Mouse (Mus musculus) hindbrain, embryonic 12.5 days (tissue): Measurements from ENCODE around the gene Crxos. TPM values are rescaled to one million over a fixed set of nuclear protein-coding genes. Genes with fewer than 3 reads are reported as not detected.

Experiments used
- ATAC-seq: fragments of 200-750 bp; cut with Nextera tagmentation; 2 replicates; pipeline ENCODE4 v1.8.0; 2017; ENCODE audit warnings: moderate TSS enrichment; ENCODE audit not compliant: low FRiP score
- H3K27ac ChIP-seq: fragments of 300-500 bp; sonication (generic); 2 replicates; pipeline ENCODE4 v1.5.1; 2016; ENCODE audit warnings: mild to moderate bottlenecking
- H3K27me3 ChIP-seq: fragments of 300-500 bp; sonication (generic); 2 replicates; pipeline ENCODE4 v1.6.1; 2016; ENCODE audit warnings: mild to moderate bottlenecking
- H3K36me3 ChIP-seq: fragments of 300-500 bp; sonication (generic); 2 replicates; pipeline ENCODE4 v1.6.1; 2016; ENCODE audit warnings: mild to moderate bottlenecking
- H3K4me1 ChIP-seq: fragments of 300-500 bp; sonication (generic); 2 replicates; pipeline ENCODE4 v1.6.1; 2016
- H3K4me2 ChIP-seq: fragments of 300-500 bp; sonication (generic); replicated peaks from 2 replicates; pipeline ENCODE4 v1.6.1; 2016; ENCODE audit warnings: mild to moderate bottlenecking
- H3K4me3 ChIP-seq: fragments of 300-500 bp; sonication (generic); 2 replicates; pipeline ENCODE4 v1.5.1; 2016; ENCODE audit warnings: mild to moderate bottlenecking
- H3K9ac ChIP-seq: fragments of 300-500 bp; sonication (generic); 2 replicates; pipeline ENCODE4 v1.6.1; 2016; ENCODE audit warnings: mild to moderate bottlenecking, moderate library complexity
- H3K9me3 ChIP-seq: fragments of 300-500 bp; sonication (generic); replicated peaks from 2 replicates; pipeline ENCODE4 v1.6.1; 2016; ENCODE audit warnings: mild to moderate bottlenecking
- WGBS: fragments of 180-500 bp; shearing (Covaris S2); methylation state at CpG from one replicate; pipeline ENCODE4 v1.1.7; 2016; 5-methylcytosine and 5-hydroxymethylcytosine counted together
- polyA plus RNA-seq: library from polyadenylated mRNA; unstranded; fragments of >200 nt; fragmentation: Nextera tagmentation; extraction: Ambion mirVana; gene quantifications from 2 replicates; pipeline ENCODE4 v1.2.1, GENCODE M21; 2016

Gene Crxos
- not detected in 2 replicates for polyA plus RNA-seq

GRCm38 (mm10) chr7:15882317-15882716 is at the start of gene Crxos:
Gene Crxos, plus strand, starts transcription at chr7:15882617.
- H3K9me3 ChIP-seq, result no peaks in the 10 kb centered on the region; the same call in 1 of the 2 replicates
- no peaks in the 10 kb centered on the region for H3K27me3 ChIP-seq
- H3K27ac ChIP-seq, result no peak within 1 kb of the TSS
- ATAC-seq, result no peak
- H3K36me3 ChIP-seq, result no peaks in the 10 kb centered on the region
- no peak within 1 kb of the TSS for H3K9ac ChIP-seq
- H3K4me1 ChIP-seq, result no peaks in the 10 kb centered on the region
- H3K4me3 ChIP-seq, result no peak within 1 kb of the TSS
- no peak within 1 kb of the TSS for H3K4me2 ChIP-seq
- 84% methylated on average over 2 of the region's 2 CpGs for WGBS

- Histone ChIP-seq H3K4me1 (no peaks in the 10 kb centered on the region), H3K4me2 (no peak within 1 kb of the TSS), H3K4me3 (no peak within 1 kb of the TSS), H3K36me3 (no peaks in the 10 kb centered on the region), H3K9me3 (peaks cover 37% of the 10 kb centered on the region), H3K27ac (no peak within 1 kb of the TSS), H3K27me3 (no peaks in the 10 kb centered on the region), H3K9ac (no peak within 1 kb of the TSS)
- no peak for ATAC-seq
- 88% methylated on average over 3 of the region's 3 CpGs for WGBS
These were observed 42.8 kb upstream of the Crxos start, which contains the start of gene Obox6 for GRCm38 (mm10) chr7:15839578-15839977. Gene Obox6, minus strand, starts transcription at chr7:15839678.

GRCm38 (mm10) chr7:15859657-15860056 is 22.8 kb upstream of the Crxos start:
- H3K4me2 ChIP-seq, result no peak overlapping the region
- no peaks in the 10 kb centered on the region for H3K4me1 ChIP-seq
- H3K27ac ChIP-seq, result no peak overlapping the region
- no peaks in the 10 kb centered on the region for H3K27me3 ChIP-seq
- H3K9me3 ChIP-seq, result no peaks in the 10 kb centered on the region
- 43% methylated on average over 2 of the region's 2 CpGs for WGBS
- H3K4me3 ChIP-seq, result no peak overlapping the region
- no peaks in the 10 kb centered on the region for H3K36me3 ChIP-seq
- ATAC-seq, result no peak
- no peak overlapping the region for H3K9ac ChIP-seq

- H3K36me3 ChIP-seq, result no peaks in the 10 kb centered on the region
- H3K4me1 ChIP-seq, result no peaks in the 10 kb centered on the region
- no peak overlapping the region for H3K27ac ChIP-seq
- H3K9me3 ChIP-seq, result no peaks in the 10 kb centered on the region
- no peak overlapping the region for H3K9ac ChIP-seq
- no peak overlapping the region for H3K4me2 ChIP-seq
- no peak overlapping the region for H3K4me3 ChIP-seq
- no peaks in the 10 kb centered on the region for H3K27me3 ChIP-seq
- WGBS, result 81% methylated on average over 4 of the region's 4 CpGs
- ATAC-seq, result no peak
These were observed 18.3 kb upstream of the Crxos start for GRCm38 (mm10) chr7:15864104-15864503.

- H3K4me1 ChIP-seq, result no peaks in the 10 kb centered on the region
- no peak for ATAC-seq
- no peak within 1 kb of the TSS for H3K4me2 ChIP-seq
- no peak within 1 kb of the TSS for H3K27ac ChIP-seq
- H3K9me3 ChIP-seq, result no peaks in the 10 kb centered on the region; the same call in 1 of the 2 replicates
- H3K9ac ChIP-seq, result no peak within 1 kb of the TSS
- 46% methylated on average over 4 of the region's 4 CpGs for WGBS
- H3K27me3 ChIP-seq, result no peaks in the 10 kb centered on the region
- no peaks in the 10 kb centered on the region for H3K36me3 ChIP-seq
- no peak within 1 kb of the TSS for H3K4me3 ChIP-seq
These were observed 2.7 kb upstream of the Crxos start, which contains the start of gene Crx for GRCm38 (mm10) chr7:15879756-15880155. Gene Crx, minus strand, starts transcription at chr7:15879968.

- Histone ChIP-seq H3K4me2 (no peak overlapping the region), H3K27me3 (no peaks in the 10 kb centered on the region), H3K36me3 (no peaks in the 10 kb centered on the region), H3K4me3 (no peak overlapping the region), H3K4me1 (no peaks in the 10 kb centered on the region), H3K9ac (no peak overlapping the region), H3K27ac (no peak overlapping the region), H3K9me3 (no peaks in the 10 kb centered on the region; the same call in 1 of the 2 replicates)
- ATAC-seq, result peak; percentile 71; the same call in 1 of the 2 replicates
- WGBS, result 14% methylated on average over 7 of the region's 7 CpGs
These were observed 1.0 kb upstream of the Crxos start for GRCm38 (mm10) chr7:15881388-15881787.

- no peak overlapping the region for H3K9ac ChIP-seq
- 74% methylated on average over 3 of the region's 3 CpGs for WGBS
- ATAC-seq, result no peak
These were observed 586 bp upstream of the Crxos start for GRCm38 (mm10) chr7:15881831-15882230.

GRCm38 (mm10) chr7:15884127-15884526 is 1.7 kb downstream of the Crxos start:
- H3K9ac ChIP-seq, result no peak overlapping the region
- no peak overlapping the region for H3K4me3 ChIP-seq
- no peaks in the 10 kb centered on the region for H3K36me3 ChIP-seq
- no peaks in the 10 kb centered on the region; the same call in 1 of the 2 replicates for H3K9me3 ChIP-seq
- H3K4me1 ChIP-seq, result no peaks in the 10 kb centered on the region
- H3K4me2 ChIP-seq, result no peak overlapping the region
- no peaks in the 10 kb centered on the region for H3K27me3 ChIP-seq
- H3K27ac ChIP-seq, result no peak overlapping the region
- WGBS, result 94% methylated on average over 2 of the region's 2 CpGs
- ATAC-seq, result no peak

More at GRCm38 (mm10) chr7:15881831-15882230, 586 bp upstream of the Crxos start:
- Histone ChIP-seq H3K4me1 (no peaks in the 10 kb centered on the region), H3K9me3 (no peaks in the 10 kb centered on the region; the same call in 1 of the 2 replicates), H3K36me3 (no peaks in the 10 kb centered on the region), H3K4me3 (no peak overlapping the region), H3K27me3 (no peaks in the 10 kb centered on the region), H3K27ac (no peak overlapping the region), H3K4me2 (no peak overlapping the region)

- Histone ChIP-seq H3K4me3 (no peak overlapping the region), H3K4me2 (no peak overlapping the region), H3K9me3 (no peaks in the 10 kb centered on the region), H3K27ac (no peak overlapping the region), H3K9ac (no peak overlapping the region), H3K27me3 (no peaks in the 10 kb centered on the region), H3K36me3 (no peaks in the 10 kb centered on the region), H3K4me1 (no peaks in the 10 kb centered on the region)
- WGBS, result 73% methylated on average over 1 of the region's 1 CpGs
- no peak for ATAC-seq
These were observed 11.8 kb downstream of the Crxos start for GRCm38 (mm10) chr7:15894251-15894650.

- WGBS, result 79% methylated on average over 9 of the region's 9 CpGs
- Histone ChIP-seq H3K27me3 (no peaks in the 10 kb centered on the region), H3K27ac (no peak overlapping the region), H3K4me1 (no peaks in the 10 kb centered on the region), H3K9me3 (no peaks in the 10 kb centered on the region), H3K4me3 (no peak overlapping the region), H3K36me3 (no peaks in the 10 kb centered on the region), H3K4me2 (no peak overlapping the region), H3K9ac (no peak overlapping the region)
- ATAC-seq, result no peak
These were observed 19.1 kb downstream of the Crxos start for GRCm38 (mm10) chr7:15901366-15902048.

- no peak for ATAC-seq
- H3K9ac ChIP-seq, result no peak overlapping the region
- no peaks in the 10 kb centered on the region for H3K27me3 ChIP-seq
- 81% methylated on average over 7 of the region's 7 CpGs for WGBS
- H3K9me3 ChIP-seq, result no peaks in the 10 kb centered on the region
- H3K4me3 ChIP-seq, result no peak overlapping the region
- no peaks in the 10 kb centered on the region for H3K4me1 ChIP-seq
- H3K36me3 ChIP-seq, result no peaks in the 10 kb centered on the region
- no peak overlapping the region for H3K4me2 ChIP-seq
- H3K27ac ChIP-seq, result no peak overlapping the region
These were observed 23.4 kb downstream of the Crxos start for GRCm38 (mm10) chr7:15905861-15906260.

GRCm38 (mm10) chr7:15906602-15907001 is 24.2 kb downstream of the Crxos start:
- no peak overlapping the region for H3K4me3 ChIP-seq
- no peak for ATAC-seq
- H3K27me3 ChIP-seq, result no peaks in the 10 kb centered on the region
- no peaks in the 10 kb centered on the region for H3K9me3 ChIP-seq
- H3K27ac ChIP-seq, result no peak overlapping the region
- H3K4me1 ChIP-seq, result no peaks in the 10 kb centered on the region
- H3K36me3 ChIP-seq, result no peaks in the 10 kb centered on the region
- no peak overlapping the region for H3K4me2 ChIP-seq
- H3K9ac ChIP-seq, result no peak overlapping the region
- 76% methylated on average over 1 of the region's 1 CpGs for WGBS
